Comparison of ENCODE assay signal across 9 mouse cellular contexts in genomic region chr1:160561381-160561780, GRCm38 (mm10).
A peak's percentile ranks its signal among the peaks of the same experiment; 100 is the strongest.
DNase-seq lines count a peak whose midpoint lies in the region; ATAC-seq lines count a peak whose summit lies in the region.
"Had no signal": no experiment of that assay in that cellular context is flagged by ENCODE, and none has a peak within 500 bp of the region (broad histone marks: within the 10 kb centered on the region; RNA-seq: fewer than 3 reads in every experiment).

No protein-coding gene starts in this region.

- H3K36me3 ChIP-seq in neural tube, embryonic 11.5 days (ENCODE audit: control insufficient read depth, insufficient read depth, low read length), result no peaks in the 10 kb centered on the region
- no peaks in the 10 kb centered on the region for H3K36me3 ChIP-seq in splenic B cell, adult 2 months (ENCODE audit: control insufficient read depth, insufficient read depth, low read length, poor library complexity, severe bottlenecking)
- H3K36me3 ChIP-seq: neural tube, embryonic 13.5 days had no signal

- peak; percentile 5 for DNase-seq in gastrocnemius, adult 18-20 months (ENCODE audit: low spot score)
- no peak for DNase-seq in gastrocnemius, adult 8-10 months (ENCODE audit: low spot score in 2 of 2)
- DNase-seq in neural tube, embryonic 11.5 days (ENCODE audit: low spot score), result peak; percentile 20
- DNase-seq in neural tube, embryonic 10.5 days (ENCODE audit: extremely low spot score, low spot score), result no peak
- DNase-seq in embryo, embryonic 9.5 days (ENCODE audit: extremely low spot score), result peak; percentile 28
- DNase-seq in splenic B cell, adult 2 months (ENCODE audit: low read depth, low spot score), result peak; percentile 30
- no peak for DNase-seq in right cerebral cortex, adult 18-20 months

- no peak overlapping the region for H3K4me2 ChIP-seq in neural tube, embryonic 11.5 days (ENCODE audit: low read depth)
- H3K4me2 ChIP-seq: neural tube, embryonic 13.5 days had no signal

- 68% methylated on average over 1 of the region's 1 CpGs for WGBS in neural tube, embryonic 11.5 days

- no peaks in the 10 kb centered on the region for H3K9me3 ChIP-seq in neural tube, embryonic 11.5 days (ENCODE audit: control insufficient read depth, low read length)
- H3K9me3 ChIP-seq: neural tube, embryonic 13.5 days had no signal

- no peaks in the 10 kb centered on the region for H3K4me1 ChIP-seq in neural tube, embryonic 11.5 days (ENCODE audit: control insufficient read depth, insufficient read depth, low read length)
- H3K4me1 ChIP-seq: neural tube, embryonic 13.5 days had no signal

- H3K9ac ChIP-seq in neural tube, embryonic 11.5 days (ENCODE audit: low read length), result no peak overlapping the region
- H3K9ac ChIP-seq: neural tube, embryonic 13.5 days had no signal

- no peak overlapping the region for H3K27ac ChIP-seq in neural tube, embryonic 11.5 days (ENCODE audit: low read depth, low read length)
- H3K27ac ChIP-seq: neural tube, embryonic 13.5 days had no signal

- no peak overlapping the region for H3K4me3 ChIP-seq in neural tube, embryonic 11.5 days (ENCODE audit: low read depth, low read length)
- H3K4me3 ChIP-seq: neural tube, embryonic 13.5 days had no signal

- no peak for ATAC-seq in neural tube, embryonic 11.5 days (ENCODE audit: insufficient read depth, low FRiP score, low TSS enrichment)
- no peak for ATAC-seq in cerebellum, adult (ENCODE audit: insufficient number of reproducible peaks, low FRiP score, low TSS enrichment)

- no peaks in the 10 kb centered on the region for H3K27me3 ChIP-seq in neural tube, embryonic 11.5 days (ENCODE audit: control insufficient read depth, insufficient read depth, low read length)
- H3K27me3 ChIP-seq in splenic B cell, adult 2 months (ENCODE audit: control insufficient read depth, insufficient read depth, low read length, poor library complexity, severe bottlenecking), result no peaks in the 10 kb centered on the region
- H3K27me3 ChIP-seq: neural tube, embryonic 13.5 days had no signal

Comparison
In these comparisons a context has a peak if more than half of its experiments do, and no peak if none do; other contexts are left out.
1. DNase-seq: peak in gastrocnemius, adult 18-20 months (single experiment), neural tube, embryonic 11.5 days (single experiment), embryo, embryonic 9.5 days (single experiment) and splenic B cell, adult 2 months (single experiment); none in gastrocnemius, adult 8-10 months (0 of 2), neural tube, embryonic 10.5 days (single experiment) and right cerebral cortex, adult 18-20 months (single experiment).